Mouse (Mus musculus): Measurements from ENCODE around the gene Capn2. TPM values are rescaled to one million over a fixed set of nuclear protein-coding genes. Genes with fewer than 3 reads are reported as not detected.
A peak's percentile ranks its signal among the peaks of the same experiment; 100 is the strongest.

Gene Capn2
- total RNA-seq (2021): 10 to 100 TPM; 63.3 to 73.1 TPM

DNA sequence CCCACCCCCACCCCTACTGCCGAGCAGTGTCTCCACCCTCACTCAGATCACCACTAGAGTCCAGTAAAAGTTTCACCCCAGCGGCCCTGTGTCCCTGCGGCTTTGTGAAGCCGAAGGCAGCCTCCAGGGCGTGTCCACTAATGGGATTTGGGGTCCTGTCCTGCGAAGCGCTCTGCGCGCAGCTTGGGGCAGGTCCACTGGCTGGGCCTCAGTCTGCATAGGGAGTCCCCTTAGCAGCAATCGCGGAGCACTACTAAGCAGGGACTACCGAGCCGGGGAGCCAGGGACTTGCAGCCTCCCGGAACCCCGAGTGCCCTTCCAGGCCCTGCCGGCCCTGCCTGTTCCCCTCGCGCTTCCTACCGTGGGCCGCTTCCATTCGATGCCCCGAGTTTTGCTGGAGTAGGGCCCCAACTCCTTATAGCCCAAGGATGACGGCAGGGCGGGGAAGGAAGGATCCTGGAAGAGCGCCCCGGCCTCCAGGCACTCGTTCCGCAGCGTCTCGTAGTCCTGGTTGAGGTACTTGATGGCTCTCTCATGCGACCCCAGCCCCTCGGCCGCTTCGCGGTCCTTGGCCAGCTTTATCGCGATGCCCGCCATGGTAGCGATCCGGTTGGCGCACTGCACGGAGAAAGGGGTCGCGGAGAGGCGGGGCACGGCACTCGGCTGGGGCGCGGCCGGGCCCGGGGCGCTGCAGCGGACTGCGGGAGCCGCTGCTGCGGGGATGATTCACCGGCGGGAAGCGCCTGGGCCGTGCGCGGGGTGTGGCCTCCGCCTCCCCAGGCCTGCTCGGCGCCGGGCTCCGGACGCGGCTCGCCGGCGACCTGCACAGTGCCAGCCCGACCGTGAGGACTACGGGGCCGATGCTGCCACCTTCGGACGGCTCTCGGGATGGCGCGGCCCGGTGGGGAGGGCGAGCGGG, at the start of gene Capn2:
Capn2 (minus strand) TSS at position 851 of the 919 bp plus-strand sequence.
- intact Hi-C loops (cut with DNase I): loop anchor here (1.0 kb wide), 1 partner anchor 28 kb away; no protein-coding TSS in a partner anchor
- peak; percentile 84 for DNase-seq (ENCODE audit: low spot score)

DNA sequence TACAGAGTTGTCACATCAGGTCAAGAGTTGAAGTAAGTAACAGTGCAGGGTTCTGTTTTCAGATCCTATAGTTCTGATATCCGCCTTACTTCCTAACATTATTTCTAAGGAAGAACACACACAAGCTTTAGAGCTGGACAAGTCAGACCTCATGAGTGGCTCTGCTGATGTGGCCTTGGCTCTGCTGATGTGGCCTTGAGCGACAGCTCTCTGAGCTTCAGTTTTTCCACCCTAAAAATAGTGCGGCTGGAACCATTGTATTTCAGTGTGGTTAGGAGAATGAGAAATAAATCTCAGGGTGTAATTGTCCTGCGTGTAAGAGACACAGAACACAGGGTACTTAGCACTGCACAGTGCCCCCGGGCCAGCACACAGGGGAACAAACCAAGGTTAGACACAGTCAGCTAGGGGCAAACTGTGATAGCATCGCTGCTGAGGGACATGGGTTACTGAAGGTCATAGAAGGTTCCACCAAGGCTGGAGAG, 48.0 kb upstream of the Capn2 start:
- no peak for DNase-seq (ENCODE audit: low spot score)
- intact Hi-C loops (cut with DNase I): no loop called here

DNA sequence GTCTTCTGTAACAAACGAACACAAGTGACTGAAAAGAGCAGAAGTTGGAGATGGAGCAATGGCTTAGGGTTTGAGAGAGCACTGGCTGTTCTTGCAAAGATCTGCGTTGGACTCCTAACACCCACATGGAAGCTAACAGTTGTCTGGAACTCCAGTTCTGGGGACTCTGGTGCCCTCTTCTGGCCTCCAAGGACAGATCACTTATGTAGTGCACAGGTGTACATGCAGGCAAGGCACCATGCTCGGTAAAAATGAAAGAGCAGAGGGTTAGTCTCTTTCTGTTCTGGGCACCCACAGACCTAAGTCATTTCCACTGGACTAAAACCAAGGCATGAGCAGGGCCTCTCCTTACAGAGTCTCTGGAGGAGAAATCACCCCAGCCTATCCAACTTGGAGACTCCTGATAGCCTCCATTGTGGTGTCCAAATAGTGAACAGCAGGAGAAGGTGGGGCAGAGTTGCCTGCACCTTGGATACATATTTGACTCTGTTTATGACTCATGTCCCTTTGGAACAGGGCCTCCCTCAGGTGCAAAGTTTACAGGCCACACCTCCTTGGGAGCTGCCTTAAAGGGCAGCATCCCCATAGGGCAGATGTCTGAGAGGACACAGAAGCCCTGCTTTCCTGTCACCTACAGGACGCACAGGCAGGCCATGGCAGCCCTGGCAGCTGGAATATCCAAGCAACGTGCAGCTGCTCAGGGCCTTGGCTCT, 47.2 kb upstream of the Capn2 start, which contains the start of gene Capn8:
Capn8 (plus strand) TSS at position 600 of the 713 bp plus-strand sequence.
- intact Hi-C loops (cut with DNase I): no loop called here
- no peak for DNase-seq (ENCODE audit: low spot score)

- intact Hi-C loops (cut with DNase I): no loop called here
- DNase-seq (ENCODE audit: low spot score): no peak
Observed at GRCm38 (mm10) chr1:182562576-182563370, 45.4 kb upstream of the Capn2 start.

- no peak for DNase-seq (ENCODE audit: low spot score)
- intact Hi-C loops (cut with DNase I): loop anchor here (2.0 kb wide), 3 partner anchors 95 to 333 kb away; no protein-coding TSS in a partner anchor
Observed at GRCm38 (mm10) chr1:182561945-182562514, 44.6 kb upstream of the Capn2 start.

DNA sequence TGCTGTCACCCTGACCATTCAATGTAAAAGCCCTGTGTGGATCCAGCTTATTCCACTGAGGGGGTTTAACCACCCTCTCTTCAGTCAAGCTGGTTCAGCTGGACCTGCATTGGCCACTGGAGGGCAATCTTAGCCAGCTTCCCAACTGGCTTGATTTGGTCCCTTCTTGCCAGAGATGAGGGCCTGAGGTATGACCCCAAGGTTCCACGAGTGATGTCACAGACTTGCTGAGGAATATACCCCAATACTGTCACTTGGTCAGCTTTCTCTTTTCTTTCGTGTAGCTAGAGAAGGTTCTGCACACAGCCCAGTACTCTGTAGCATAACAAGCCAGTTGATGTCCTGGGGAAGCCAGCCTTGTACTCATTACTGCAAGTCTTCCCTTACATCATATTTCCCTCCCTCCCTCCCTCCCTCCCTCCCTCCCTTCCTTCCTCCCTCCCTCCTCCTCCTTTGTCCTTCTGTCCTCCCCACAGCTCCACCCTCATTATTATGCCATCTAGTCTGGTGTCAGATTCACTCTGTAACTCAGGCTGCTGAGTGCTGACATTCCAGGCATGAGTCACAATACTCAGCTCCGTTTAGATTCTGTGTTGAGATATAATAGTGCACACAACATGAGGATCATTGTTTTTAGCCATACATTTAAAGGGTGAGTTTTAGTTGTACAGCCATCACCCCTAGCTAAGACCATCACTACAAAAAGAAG, 43.1 kb upstream of the Capn2 start:
- intact Hi-C loops (cut with DNase I): loop anchor here (2.0 kb wide), 3 partner anchors 96 to 334 kb away; no protein-coding TSS in a partner anchor
- DNase-seq (ENCODE audit: low spot score): no peak

GRCm38 (mm10) chr1:182559530-182559929, 42.1 kb upstream of the Capn2 start:
- intact Hi-C loops (cut with DNase I): no loop called here
- DNase-seq (ENCODE audit: low spot score): no peak

- DNase-seq (ENCODE audit: low spot score): no peak
- intact Hi-C loops (cut with DNase I): no loop called here
Observed at GRCm38 (mm10) chr1:182558271-182558670, 40.9 kb upstream of the Capn2 start.

GRCm38 (mm10) chr1:182553649-182554375, 36.4 kb upstream of the Capn2 start:
- intact Hi-C loops (cut with DNase I): loop anchor here (1.0 to 5.0 kb wide), 2 partner anchors 406 to 683 kb away; no protein-coding TSS in a partner anchor
- DNase-seq (ENCODE audit: low spot score): no peak

DNA sequence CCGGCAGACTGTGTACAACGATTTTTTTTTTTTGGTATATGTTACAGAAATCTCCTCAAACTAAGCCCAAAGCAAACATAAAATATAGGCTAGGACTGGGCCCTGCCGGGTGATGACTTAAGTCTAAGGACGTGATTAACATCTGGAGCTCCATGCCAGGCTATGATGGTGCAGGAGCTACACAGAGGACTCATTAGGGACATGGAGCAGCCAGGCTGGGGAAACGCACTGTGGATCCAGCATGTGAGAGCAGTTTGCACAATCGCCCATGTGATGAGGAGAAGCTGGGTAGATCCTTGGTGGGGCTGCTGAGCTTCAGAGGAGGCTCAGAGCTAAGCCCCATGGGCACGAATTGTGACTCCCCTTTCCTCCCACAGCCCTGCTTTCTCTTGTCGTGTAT, 33.4 kb upstream of the Capn2 start:
- intact Hi-C loops (cut with DNase I): loop anchor here (5.0 kb wide), 1 partner anchor 687 kb away; no protein-coding TSS in a partner anchor
- no peak for DNase-seq (ENCODE audit: low spot score)

GRCm38 (mm10) chr1:182543906-182544305, 26.5 kb upstream of the Capn2 start:
- intact Hi-C loops (cut with DNase I): no loop called here
- no peak for DNase-seq (ENCODE audit: low spot score)

DNA sequence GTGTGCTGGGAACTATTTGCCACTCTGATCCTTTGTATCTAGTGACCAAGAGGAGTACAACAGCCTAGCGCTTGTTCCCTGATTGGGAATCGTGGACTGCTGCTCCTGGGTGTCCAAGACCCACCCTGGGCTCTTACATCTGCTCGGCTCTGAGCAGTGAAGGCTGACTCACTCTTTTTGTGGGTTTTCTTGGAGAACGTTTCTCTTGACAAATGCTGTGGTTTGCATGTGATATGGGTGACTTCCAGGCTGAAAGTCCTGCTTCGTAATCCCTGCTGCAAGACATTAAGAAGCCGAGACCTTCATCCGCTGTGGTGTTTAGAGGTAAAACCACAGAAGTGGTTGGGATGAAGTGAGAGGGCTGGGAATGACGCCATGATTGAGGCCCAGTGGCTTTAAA, 25.7 kb upstream of the Capn2 start:
- intact Hi-C loops (cut with DNase I): no loop called here

GRCm38 (mm10) chr1:182542110-182542509, 24.7 kb upstream of the Capn2 start:
- intact Hi-C loops (cut with DNase I): no loop called here
- DNase-seq (ENCODE audit: low spot score): no peak

More for the DNA sequence above, 25.7 kb upstream of the Capn2 start:
- DNase-seq (ENCODE audit: low spot score): no peak

- intact Hi-C loops (cut with DNase I): loop anchor here (1.0 to 10.0 kb wide), 5 partner anchors 18 to 402 kb away; partner anchors contain the start of gene Degs1
- DNase-seq (ENCODE audit: low spot score): peak; percentile 49
Observed at GRCm38 (mm10) chr1:182539023-182539940, 21.9 kb upstream of the Capn2 start.

GRCm38 (mm10) chr1:182535080-182535481, 17.7 kb upstream of the Capn2 start:
- no peak for DNase-seq (ENCODE audit: low spot score)
- intact Hi-C loops (cut with DNase I): loop anchor here (5.0 to 10.0 kb wide), 2 partner anchors 250 to 398 kb away; partner anchors contain the start of gene Degs1

DNA sequence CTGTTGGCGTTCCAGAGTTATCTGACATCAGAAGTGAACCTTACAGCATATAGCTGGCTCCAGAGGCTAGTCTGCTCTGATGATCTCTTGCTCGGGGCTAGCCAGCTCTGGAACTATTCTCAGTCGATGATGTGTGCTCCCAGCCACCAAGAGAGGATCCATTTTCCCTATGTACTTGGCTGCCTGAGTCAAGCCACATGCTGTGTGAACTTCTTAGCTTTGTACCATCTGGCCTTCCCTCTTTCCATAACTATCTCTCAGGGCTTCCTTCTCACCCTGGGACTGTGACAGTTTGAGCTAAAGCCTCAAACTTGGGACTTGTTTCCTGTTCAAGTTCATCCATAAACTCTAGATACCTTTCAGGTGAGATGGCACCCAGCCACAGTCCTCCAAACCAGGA, 16.2 kb upstream of the Capn2 start:
- intact Hi-C loops (cut with DNase I): loop anchor here (10.0 kb wide), 1 partner anchor 249 kb away; the partner anchor contains the start of gene Degs1
- DNase-seq (ENCODE audit: low spot score): no peak
